Mouse (Mus musculus): ENCODE results near the gene Sin3b. TPM values are rescaled to one million over a fixed set of nuclear protein-coding genes. Genes with fewer than 3 reads are reported as not detected.

Gene Sin3b
- total RNA-seq (2023) = 120 TPM

GRCm38 (mm10) chr8:72722769-72723650, at the start of gene Sin3b:
Sin3b (plus strand) TSS chr8:72723285.

GRCm38 (mm10) chr8:72761322-72762051, 38.4 kb downstream of the Sin3b start, which contains the start of gene F2rl3:
F2rl3 (plus strand) TSS chr8:72761880.

Other genes starting within 250 kb of the Sin3b start
- 90.7 TPM for gene Cherp, start 248.1 kb upstream of the Sin3b start, total RNA-seq (2023)
- gene Slc35e1, start 230.7 kb upstream of the Sin3b start, total RNA-seq (2023) = 61.8 TPM
- gene Med26, start 175.0 kb upstream of the Sin3b start, total RNA-seq (2023) = 19.0 TPM
- gene Smim7, start 152.2 kb upstream of the Sin3b start, total RNA-seq (2023) = 131 TPM
- gene Tmem38a, start 151.2 kb upstream of the Sin3b start, total RNA-seq (2023) = 2.2 TPM
- gene Nwd1, start 76.6 kb upstream of the Sin3b start, total RNA-seq (2023) = not detected
- 3.8 TPM for gene F2rl3, start 38.6 kb downstream of the Sin3b start, total RNA-seq (2023)

Measured in CD4-positive naive resting alpha-beta T cell, adult 76 days (primary cell).